Mouse (Mus musculus) erythroblast, adult 5-6 weeks (primary cell): Measurements from ENCODE around the gene Ly6g6d. TPM values are rescaled to one million over a fixed set of nuclear protein-coding genes. Genes with fewer than 3 reads are reported as not detected.
"Not testable (repeated sequence)": the region's sequence is repeated elsewhere in the genome, so short reads cannot be mapped to it uniquely, and the experiment has no call there.

ENCODE experiments used
- ATAC-seq: replicated peaks from 2 replicates; pipeline ENCODE4 v1.8.0; 2016; ENCODE audit warnings: moderate number of reproducible peaks, mild to moderate bottlenecking, moderate TSS enrichment, inconsistent platforms; ENCODE audit not compliant: poor library complexity, low FRiP score, severe bottlenecking
- total RNA-seq, 2 experiments: library from RNA; stranded (forward) in 1 of 2; stranded (reverse) in 1 of 2; fragments of 150-400 nt in 1 of 2; fragments of 200-764, 138-1000 nt in 1 of 2; gene quantifications; 2 replicates each; pipeline versions ENCODE4 v1.2.3 to v1.2.4; 2015 to 2017; ENCODE audit warnings: low replicate concordance in 2 of 2

Gene Ly6g6d
- total RNA-seq (2015; ENCODE audit: low replicate concordance) (not detected in 2 replicates), total RNA-seq (2017; ENCODE audit: low replicate concordance) (1.4 TPM in 1 of 2 replicates, not detected in the other)

DNA sequence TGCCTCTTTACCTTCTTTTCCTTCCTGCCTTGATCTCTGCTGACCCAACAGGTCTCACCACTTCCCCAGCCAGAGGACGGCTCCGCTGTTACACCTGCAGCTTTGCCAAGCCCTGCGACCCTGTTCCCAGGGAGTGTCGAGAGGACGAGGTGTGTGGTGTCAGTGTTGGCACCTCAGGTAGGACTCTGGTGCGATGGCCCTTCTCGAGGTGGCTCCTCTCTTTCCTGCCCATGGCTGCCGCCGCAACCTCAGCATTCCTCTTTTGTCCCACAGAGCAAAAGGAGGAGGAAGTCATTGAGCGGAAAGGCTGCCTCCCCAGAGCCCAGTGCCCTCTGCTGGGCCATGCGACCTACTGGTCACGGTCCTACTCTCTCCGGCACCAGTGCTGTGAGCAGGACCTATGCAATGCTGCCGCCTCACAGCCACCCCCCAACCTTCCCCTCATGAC, at the start of gene Ly6g6d:
TSS of gene Ly6g6d (minus strand) at position 280 of the 448 bp plus-strand sequence.
- no peak for ATAC-seq

DNA sequence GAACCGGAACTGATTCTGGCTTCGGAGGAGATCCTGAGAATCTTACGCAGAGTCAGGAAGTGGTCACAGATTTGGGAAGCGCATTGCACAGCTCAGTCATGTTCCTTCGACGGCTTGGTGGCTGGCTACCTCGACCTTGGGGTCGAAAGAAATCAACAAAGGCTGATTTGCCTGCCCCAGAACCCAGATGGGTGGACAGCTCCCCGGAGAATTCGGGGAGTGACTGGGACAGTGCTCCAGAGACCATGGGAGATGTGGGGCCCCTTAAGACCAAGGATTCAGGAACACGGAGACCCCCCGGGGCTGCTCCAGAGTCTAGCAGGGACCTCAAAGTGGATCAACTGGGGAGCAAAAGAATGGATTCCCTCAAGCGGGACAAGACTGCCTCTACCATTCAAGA, 49.2 kb upstream of the Ly6g6d start:
- no peak for ATAC-seq

DNA sequence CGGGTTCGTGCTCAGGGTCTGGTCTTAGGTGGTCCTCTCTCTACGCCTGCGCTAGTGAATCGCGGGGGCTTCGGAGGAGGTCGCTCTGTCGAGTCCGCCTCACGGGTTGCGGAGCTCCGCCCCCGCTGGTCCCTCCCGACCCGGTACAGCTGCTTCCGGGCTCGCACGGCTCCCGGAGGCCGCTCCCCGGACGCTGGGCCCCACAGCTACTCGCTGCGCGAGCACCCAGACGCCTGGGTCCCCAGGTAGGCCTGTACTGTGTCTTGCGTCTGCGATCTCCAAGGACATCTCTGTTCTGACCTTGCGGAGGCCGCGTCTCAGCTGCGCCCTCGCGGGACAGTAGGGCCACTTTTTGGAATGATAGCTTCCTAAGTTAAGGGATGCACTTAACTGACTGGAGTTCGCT, 48.3 kb upstream of the Ly6g6d start, which contains the start of gene D17H6S53E:
TSS of gene D17H6S53E (plus strand) at position 168 of the 406 bp plus-strand sequence.
- peak; percentile 73 for ATAC-seq

DNA sequence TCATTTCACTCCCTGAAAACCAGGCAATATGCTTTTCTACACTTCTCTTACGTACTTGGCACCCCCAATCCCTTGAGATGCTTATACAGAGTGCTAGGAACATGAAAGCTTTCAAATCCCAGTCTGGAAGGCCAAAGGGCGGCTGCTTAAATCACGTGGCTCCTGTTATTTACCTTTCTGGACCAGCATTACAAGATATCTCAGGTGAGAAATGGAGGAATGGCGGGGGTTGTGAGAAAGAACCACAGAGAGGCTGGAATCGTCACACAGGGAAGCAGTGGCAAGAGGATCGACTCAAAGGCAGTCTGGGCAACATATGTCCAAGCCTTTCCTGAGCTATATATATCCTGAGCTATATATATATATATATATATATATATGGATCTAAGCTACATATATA, 47.7 kb upstream of the Ly6g6d start:
- ATAC-seq = no peak

DNA sequence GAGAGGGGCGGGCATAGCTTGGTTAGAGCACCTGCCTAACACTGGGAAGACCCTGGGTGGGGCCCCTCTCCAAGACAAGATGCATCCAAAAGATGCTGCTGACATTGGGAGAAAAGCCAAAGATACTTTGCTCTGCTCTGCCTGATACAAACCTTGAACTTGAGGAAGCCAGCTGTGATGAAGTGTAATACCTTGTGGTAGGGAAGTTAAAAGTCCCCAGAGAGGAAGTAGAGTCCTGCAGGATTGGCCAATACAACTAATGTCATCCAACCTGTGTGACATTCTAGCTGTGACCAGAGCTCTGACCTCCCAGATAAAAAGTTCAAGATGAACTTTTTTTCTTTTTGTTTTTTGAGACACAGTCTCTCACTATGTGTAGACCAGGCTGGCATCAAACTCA, 47.2 kb upstream of the Ly6g6d start:
- ATAC-seq = no peak

DNA sequence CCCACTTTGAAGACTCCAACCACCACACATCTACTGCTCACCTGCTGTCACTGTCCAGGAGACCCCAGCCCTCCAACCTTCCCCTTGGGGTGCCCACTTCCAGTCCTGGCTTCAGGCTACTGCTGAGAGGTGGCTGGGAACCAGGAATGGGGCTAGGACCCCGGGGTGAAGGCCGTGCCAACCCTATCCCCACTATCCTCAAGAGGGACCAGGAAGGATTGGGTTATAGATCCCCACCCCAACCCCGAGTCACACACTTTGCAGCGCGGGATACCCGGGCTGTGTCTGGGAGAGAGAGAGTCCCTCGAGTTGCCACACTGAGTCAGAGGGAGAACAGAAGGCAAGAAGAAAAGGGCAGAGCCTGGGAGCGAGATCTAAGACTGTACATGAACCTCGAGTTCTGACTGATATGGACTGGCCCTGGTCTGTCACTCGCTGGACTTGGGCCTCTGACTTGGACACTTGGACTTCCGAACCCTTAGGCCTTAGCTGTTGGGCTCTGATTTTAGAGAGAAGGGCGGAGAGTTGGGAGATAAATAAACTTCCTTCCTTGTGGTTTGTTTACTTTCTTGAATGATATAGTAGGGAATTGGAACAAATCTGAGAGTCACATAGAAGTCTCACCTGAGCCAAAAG, 46.5 kb upstream of the Ly6g6d start:
- ATAC-seq = not testable (repeated sequence)

DNA sequence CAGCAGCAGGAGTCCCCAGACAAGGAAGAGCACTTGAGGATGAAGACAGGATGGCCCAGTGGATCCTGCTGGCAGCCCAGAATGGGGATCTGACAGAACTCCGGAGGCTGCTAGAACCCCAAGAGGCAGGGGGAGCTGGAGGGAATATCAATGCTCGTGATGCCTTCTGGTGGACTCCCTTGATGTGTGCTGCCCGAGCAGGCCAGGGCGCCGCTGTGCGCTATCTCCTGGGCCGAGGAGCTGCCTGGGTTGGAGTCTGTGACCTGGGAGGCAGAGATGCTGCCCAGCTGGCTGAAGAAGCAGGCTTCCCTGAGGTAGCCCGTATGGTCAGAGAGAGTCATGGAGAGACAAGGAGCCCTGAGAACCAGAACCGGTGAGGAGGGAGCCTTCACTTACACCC, 45.4 kb upstream of the Ly6g6d start:
- not testable (repeated sequence) for ATAC-seq

DNA sequence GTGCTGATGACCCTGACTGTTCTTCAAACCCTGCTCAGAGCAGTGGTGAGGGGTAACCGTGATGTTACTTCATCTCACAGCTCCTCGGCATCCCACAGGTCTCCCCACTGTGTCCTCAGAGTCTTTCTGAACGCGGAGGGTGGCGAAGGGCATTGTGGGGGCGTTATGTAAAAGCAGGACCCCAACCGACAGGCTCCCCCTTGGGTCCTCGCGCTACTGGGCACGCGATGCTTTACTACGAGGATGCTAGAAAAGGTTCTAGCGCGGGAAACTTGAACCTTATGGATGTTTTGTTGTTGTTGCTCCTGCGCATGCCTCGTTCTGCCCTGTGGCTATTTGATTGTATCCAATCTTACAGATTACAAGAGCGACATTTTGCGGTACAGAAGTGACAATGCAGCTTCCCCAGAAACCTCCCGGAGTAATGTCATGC, 44.0 kb upstream of the Ly6g6d start, which contains the start of gene Csnk2b:
TSS of gene Csnk2b (minus strand) at position 183 of the 433 bp plus-strand sequence.
- no peak for ATAC-seq

DNA sequence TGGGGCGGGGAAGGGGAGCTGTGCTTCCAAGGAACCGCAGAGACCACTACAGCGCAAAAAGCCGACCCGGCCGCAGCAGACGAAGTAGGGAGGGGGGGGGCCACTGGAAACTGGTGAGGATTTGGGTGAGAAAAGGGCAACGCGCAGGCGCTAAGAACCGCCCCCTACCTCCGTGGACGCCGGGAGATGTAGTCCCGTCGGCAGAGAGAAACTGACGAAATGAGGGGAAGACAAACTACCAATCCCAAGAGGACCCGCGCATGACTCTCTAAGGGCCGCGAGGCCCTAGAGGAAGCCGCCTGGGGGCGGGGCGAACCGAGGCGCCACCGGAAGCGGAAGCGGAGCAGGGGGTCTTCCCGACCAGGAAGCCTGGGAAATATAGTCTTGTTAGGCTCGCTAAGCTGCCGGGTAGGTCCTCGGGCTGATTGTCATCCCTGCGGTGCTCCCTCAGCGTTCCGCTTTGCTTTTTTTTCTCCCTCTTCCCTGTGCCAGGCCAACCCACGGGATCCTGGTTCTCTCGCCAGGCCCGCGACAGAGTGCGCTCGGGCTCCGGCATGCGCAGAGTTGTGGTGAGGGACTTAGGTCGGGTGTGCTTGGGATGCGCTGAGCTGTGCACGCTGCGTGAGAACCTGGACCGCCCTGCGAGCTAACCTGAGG, 43.4 kb upstream of the Ly6g6d start, which contains the start of gene Gpank1:
TSS of gene Gpank1 (plus strand) at position 313 of the 657 bp plus-strand sequence.
- ATAC-seq = peak; percentile 93

DNA sequence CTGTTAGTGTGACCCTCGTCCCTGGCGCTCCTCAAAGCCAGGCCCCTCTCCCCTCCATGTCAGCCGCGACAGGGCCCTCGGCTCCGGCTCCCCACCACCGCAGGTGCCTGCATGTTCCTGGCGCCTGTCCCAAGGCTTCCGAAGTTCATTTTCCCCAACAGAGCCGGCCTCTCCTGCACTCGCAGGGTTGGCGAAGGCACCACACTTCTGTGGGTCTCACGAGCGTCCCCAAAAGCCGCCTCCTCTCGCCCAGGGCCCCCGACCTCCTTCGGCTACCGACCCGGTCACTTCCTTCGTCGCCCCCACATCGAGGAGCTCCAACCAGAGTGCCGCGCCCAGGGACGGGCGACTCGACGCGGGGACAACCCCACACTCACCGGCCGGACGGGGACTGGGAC, 42.9 kb upstream of the Ly6g6d start:
- ATAC-seq = peak; percentile 22

DNA sequence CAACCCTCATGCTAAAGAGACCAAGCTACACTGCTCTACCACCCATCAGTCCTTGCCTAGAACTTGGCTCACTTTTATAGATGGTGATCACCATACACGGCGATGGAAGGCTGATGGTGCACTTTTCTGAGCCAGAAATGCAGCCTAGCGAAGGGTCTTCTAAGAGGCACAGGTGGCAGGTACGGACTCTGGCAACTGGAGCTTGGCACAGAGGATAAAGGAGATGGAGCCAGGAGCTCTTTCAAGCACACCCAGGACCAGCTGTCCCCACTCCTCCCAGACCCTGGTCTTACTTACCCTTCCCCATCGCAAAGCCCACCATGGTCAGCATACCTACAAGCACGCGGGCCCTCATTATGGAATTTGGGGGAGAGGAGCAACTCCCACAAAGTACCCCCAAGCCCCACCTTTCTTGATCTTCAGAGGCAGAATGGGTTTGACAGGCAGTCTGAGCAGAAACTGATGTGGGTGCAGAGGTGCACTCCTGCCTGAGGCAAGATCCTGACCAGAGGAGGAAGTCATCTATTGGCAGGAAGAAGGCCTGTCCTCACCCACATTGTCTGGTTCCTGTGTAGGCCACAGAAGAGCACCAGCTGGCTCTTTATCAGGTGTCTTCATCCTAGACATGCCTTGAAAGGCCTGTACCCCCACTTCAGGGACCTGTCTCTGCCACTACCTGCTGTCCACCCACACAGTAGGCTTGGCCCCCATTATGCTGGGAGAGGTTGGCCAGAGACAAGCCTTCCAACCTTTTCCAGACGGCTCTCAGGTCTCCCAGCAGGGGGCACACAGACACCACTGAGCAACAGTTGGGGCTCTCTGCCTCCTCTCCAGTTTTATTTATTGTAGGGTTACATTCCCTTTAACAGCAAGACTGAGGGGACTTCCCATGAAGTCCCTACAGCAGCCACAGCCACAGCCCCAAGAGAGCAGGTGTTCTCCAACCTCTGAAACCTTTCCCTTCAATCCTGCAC, 37.5 kb upstream of the Ly6g6d start, which contains the start of gene Ly6g5b:
TSS of gene Ly6g5b (minus strand) at position 383 of the 974 bp plus-strand sequence.
- ATAC-seq = peak; percentile 58

DNA sequence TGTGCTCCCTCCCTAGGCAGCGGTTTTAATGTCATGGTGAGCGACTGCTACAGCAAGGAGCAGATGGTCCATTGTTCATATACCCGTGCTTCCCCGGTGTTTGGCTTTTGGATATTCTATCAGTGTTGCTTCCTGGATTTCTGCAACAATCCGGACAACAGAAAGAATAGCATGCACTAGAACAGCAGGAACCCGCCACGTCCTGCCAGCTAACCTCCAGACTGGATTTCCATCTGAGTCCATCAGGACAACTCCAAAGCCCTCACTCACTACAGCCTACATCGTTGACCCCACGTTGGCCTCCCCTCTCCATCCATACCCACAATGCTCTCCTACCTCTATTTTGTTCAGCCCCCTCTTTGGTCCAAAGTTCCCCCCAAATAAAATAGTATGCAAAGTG, 33.9 kb upstream of the Ly6g6d start:
- ATAC-seq = no peak

DNA sequence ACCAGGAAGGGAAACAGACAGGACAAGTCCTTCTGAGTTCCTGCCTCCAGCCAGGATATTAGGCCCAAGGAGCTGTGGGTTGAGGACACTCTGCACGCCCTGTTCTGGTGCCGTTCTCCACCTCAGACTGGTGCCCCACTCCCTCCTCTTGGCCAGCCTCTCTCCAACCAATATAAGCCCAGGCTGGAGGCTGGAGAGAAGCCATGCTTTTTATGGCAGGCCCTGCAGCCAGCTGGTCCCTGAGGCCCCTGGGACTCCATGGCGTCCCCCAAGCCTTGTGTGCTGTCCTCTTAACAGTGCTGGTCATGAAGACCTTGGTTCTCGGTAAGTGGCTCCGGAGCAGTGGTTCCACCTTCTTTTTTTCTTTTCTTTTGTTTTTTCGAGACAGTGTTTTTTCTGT, 30.2 kb upstream of the Ly6g6d start, which contains the start of gene Ly6g5c:
TSS of gene Ly6g5c (plus strand) at position 183 of the 400 bp plus-strand sequence.
- ATAC-seq = no peak

DNA sequence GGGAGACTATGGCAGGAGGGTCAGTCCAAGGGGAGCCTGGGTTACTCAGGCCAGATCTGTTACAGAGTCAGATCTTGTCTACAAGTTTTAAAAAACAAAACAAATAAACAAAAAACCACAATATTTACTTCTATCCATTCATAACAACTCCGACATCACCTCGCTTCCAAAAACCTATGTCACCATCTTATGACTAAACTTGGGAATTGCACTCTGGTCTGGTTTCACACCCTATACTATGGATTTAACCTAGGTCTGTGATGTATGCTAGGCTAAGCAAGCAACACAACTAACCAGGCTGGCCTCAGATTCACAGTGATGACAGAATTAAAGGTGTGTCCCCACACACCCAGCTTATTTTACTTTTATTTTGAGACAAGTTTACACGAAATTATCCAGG, 28.7 kb upstream of the Ly6g6d start:
- no peak for ATAC-seq

DNA sequence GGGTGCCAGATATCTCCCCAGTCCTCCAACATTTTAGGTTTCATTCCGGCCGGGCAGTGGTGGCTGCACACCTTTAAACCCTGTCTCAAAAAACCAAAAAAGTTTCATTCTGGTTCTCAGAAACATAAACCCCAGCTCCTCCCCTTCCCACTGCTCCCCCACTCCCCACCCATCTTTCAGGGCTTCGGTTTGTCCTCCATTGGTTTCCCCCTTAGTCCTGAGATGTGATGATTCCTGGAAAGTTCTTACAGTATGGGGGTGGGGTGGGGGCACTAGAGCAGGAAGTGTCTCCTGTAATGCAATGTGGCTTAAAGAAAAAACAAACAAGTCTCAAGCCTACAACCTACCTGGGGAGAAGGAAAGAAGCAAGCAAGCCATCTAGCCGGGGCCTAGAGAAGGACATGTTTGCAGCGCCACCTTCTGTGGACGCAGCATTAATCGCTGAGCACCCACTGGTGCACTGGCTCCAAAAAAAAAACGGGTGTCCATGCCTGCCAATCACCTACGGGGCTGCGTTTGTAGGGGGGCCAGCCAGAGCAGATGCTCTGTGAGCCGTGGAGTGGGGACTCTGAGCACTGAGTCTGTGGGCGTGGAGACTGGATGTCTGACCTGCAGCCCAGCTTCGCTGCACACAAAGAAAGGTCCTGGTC, 28.0 kb upstream of the Ly6g6d start:
- ATAC-seq = peak; percentile 54

DNA sequence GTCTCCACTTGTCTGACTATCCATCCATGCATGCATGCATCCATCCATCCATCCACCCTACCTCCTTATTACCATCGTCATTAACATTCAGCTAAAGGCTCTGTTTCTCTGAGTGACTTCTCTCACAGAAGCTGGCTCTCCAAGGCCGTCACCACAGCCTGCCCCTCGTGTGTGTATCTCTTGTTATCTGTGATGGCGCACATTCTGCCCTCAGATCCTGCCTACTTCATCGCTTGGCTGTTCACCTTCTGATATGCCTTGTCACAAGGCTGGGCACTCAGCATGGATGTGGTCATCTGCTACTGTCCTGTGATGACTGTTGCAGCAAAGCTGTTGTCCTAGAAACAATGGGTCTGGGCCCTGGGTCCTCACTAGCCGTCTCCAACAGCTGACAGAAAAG, 26.9 kb upstream of the Ly6g6d start:
- peak; percentile 81 for ATAC-seq

DNA sequence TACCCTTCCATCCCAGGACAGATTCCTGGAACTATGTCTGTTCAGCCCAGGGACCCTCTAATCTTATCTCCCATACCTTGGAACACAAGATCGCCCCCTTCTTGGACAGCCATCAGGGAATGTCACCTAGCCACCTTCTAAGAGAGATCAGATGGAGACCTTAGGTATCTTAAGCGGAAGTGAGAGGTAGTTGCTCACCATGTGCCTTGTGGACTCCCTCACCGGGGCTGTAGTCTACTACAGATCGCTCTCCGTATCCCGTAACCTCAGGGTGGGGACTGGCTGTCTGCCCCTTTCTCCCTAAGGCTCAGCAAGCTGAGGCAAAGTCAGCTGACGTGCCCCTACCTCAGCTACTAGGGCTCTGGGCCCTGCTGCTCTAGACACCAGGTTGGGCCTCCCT, 26.2 kb upstream of the Ly6g6d start:
- ATAC-seq = no peak

DNA sequence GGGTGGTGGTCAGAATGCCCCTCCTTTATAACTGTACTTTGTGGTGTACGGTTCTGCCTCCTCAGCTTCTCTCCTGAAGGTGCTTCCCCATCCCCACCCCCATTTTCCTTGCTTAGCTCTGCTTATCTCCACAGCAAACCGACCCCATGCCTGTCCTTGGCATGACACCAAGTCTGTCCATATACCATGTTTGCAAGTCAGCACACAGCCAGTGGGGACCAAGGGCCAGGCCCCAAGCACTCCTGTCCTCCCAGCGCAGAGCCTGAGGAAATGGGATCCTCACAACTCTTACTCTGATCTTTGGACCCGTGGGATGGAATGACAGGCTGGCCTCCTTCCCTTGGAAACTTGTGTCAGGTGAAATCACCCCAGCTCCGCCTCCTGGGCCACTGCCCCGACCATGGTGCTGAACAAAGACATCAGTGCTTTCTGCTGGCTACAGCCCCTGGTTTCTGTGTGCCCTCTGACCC, 25.4 kb upstream of the Ly6g6d start:
- ATAC-seq = no peak

DNA sequence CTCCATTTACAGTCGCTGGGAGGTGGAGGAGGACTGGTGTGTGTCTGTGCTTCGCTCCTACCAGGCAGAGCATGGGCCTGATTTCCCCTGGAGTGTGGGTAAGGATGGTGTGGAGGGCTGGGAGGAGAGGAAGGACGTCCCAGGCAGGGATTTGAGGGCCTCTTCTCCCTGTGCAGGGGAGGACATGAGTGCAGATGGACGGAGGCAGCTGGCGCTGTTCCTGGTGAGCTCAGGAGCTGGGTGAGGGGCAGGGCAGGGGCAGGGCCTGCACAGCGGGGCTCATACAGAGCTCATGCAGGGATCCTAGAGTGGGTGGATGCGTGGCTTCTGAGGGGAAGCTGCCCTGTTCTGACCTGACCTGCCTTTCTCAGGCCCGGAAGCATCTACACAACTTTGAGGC, 24.4 kb upstream of the Ly6g6d start:
- no peak for ATAC-seq
